8 mouse cellular contexts compared by ENCODE assay signal in the genomic region with DNA sequence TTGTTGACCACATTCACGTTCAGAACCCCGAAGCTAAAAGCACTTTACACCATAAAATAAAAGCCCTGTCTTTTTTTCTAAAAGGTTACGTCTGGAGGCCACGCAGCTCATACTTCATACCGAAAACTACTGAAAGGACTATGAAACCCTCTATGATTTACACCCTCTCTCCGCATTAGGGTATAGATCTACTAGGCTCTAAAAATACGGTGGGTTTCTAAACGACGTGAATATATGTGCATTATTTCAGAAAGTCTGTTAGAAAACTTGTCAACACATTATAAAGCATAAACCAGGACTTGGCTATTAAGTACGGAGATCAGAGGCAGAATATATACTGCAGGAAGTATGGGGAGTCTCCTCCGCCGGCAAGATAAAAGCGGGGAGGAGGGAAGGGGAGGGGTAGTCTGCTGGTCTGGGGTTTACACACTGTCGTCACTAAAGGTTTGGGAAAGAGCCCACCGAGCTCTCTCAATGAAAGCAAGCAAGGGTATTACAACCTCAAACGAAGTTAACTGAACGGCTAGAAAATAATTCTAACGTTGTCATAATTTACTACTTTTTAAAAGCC. TPM values are rescaled to one million over a fixed set of nuclear protein-coding genes. Genes with fewer than 3 reads are reported as not detected.
DNase-seq lines count a peak whose midpoint lies in the region; ATAC-seq and TF ChIP-seq lines count a peak whose summit lies in the region.

No protein-coding gene starts in this region.

- peaks cover 24% of the 10 kb centered on the region for H3K27me3 ChIP-seq in heart, postnatal 0 days (ENCODE audit: control insufficient read depth, insufficient read depth, low read length)
- no peaks in the 10 kb centered on the region for H3K27me3 ChIP-seq in forebrain, embryonic 11.5 days (ENCODE audit: control insufficient read depth, insufficient read depth, low read length)
- H3K27me3 ChIP-seq in stomach, embryonic 15.5 days (replicated peaks), result no peaks in the 10 kb centered on the region

- TF ChIP-seq EP300 in heart, postnatal 0 days (IDR thresholded peaks at IDR 0.05; ENCODE audit: low read depth), result no peak

- intact Hi-C loops in heart, postnatal 10 days (cut with DNase I), result loop anchor here (10.0 kb wide), 1 partner anchor 299 kb away; a partner anchor contains a TSS

- peak overlapping the region; percentile 98 for H3K4me2 ChIP-seq in heart, postnatal 0 days (ENCODE audit: low read depth, low read length)
- peak overlapping the region; percentile 98 for H3K4me2 ChIP-seq in forebrain, embryonic 11.5 days (ENCODE audit: low read depth, low read length, severe bottlenecking)
- H3K4me2 ChIP-seq in stomach, embryonic 15.5 days, result peak overlapping the region; percentile 98

- no peaks in the 10 kb centered on the region for H3K36me3 ChIP-seq in heart, postnatal 0 days (replicated peaks; ENCODE audit: control insufficient read depth, insufficient read depth, low read length)
- H3K36me3 ChIP-seq in forebrain, embryonic 11.5 days (ENCODE audit: control insufficient read depth, insufficient read depth, low read length), result no peaks in the 10 kb centered on the region
- H3K36me3 ChIP-seq in stomach, embryonic 15.5 days, result no peaks in the 10 kb centered on the region

- DNase-seq in heart, postnatal 0 days (ENCODE audit: low spot score), result no peak
- no peak for DNase-seq in heart, postnatal 10 days
- DNase-seq in forebrain, embryonic 11.5 days (ENCODE audit: low spot score), result peak; percentile 72
- DNase-seq in liver, result peak; percentile 50
- no peak for DNase-seq in cerebellum, postnatal 4 days (ENCODE audit: low spot score in 2 of 2)
- DNase-seq in layer of hippocampus, postnatal 25 days (ENCODE audit: extremely low spot score in 1 of 2, low spot score in 1 of 2), result no peak
- no peak for DNase-seq in T-cell, adult 2 months (ENCODE audit: low spot score)

- H3K4me3 ChIP-seq in heart, postnatal 0 days (ENCODE audit: low read depth, low read length), result peak overlapping the region; percentile 70
- peak overlapping the region; percentile 85 for H3K4me3 ChIP-seq in forebrain, embryonic 11.5 days (ENCODE audit: low read depth, low read length)
- no peak overlapping the region; the same call in 1 of the 2 replicates for H3K4me3 ChIP-seq in stomach, embryonic 15.5 days (replicated peaks)

- H3K9ac ChIP-seq in heart, postnatal 0 days (replicated peaks; ENCODE audit: low read depth, low read length), result no peak overlapping the region
- H3K9ac ChIP-seq in forebrain, embryonic 11.5 days (ENCODE audit: low read length), result no peak overlapping the region; the same call in 1 of the 2 replicates
- no peak overlapping the region for H3K9ac ChIP-seq in stomach, embryonic 15.5 days

- ATAC-seq in heart, postnatal 0 days (ENCODE audit: insufficient read depth, low read depth), result no peak
- ATAC-seq in forebrain, embryonic 11.5 days (replicated peaks; ENCODE audit: low FRiP score), result no peak
- no peak for ATAC-seq in stomach, embryonic 15.5 days (ENCODE audit: insufficient read depth, low FRiP score, low read depth)

- TF ChIP-seq CTCF in heart, postnatal 0 days (IDR thresholded peaks at IDR 0.05; ENCODE audit: low read depth), result no peak

- H3K27ac ChIP-seq in heart, postnatal 0 days (ENCODE audit: low read depth), result no peak overlapping the region
- no peak overlapping the region for H3K27ac ChIP-seq in forebrain, embryonic 11.5 days (ENCODE audit: low read depth, low read length)
- no peak overlapping the region for H3K27ac ChIP-seq in stomach, embryonic 15.5 days

- H3K4me1 ChIP-seq in heart, postnatal 0 days (ENCODE audit: control insufficient read depth, insufficient read depth), result 0 out of 2 replicates have a peak, but pooled peaks cover 4% of the 10 kb centered on the region
- peaks cover 2% of the 10 kb centered on the region; the same call in 1 of the 2 replicates for H3K4me1 ChIP-seq in forebrain, embryonic 11.5 days (replicated peaks; ENCODE audit: control insufficient read depth, insufficient read depth, low read length)
- peaks cover 4% of the 10 kb centered on the region; the same call in 1 of the 2 replicates for H3K4me1 ChIP-seq in stomach, embryonic 15.5 days

- no peaks in the 10 kb centered on the region for H3K9me3 ChIP-seq in heart, postnatal 0 days (replicated peaks; ENCODE audit: control insufficient read depth, low read length)
- no peaks in the 10 kb centered on the region for H3K9me3 ChIP-seq in forebrain, embryonic 11.5 days (ENCODE audit: control insufficient read depth, low read length)
- H3K9me3 ChIP-seq in stomach, embryonic 15.5 days, result no peaks in the 10 kb centered on the region

- 3% methylated on average over 18 of the region's 18 CpGs for WGBS in heart, postnatal 0 days
- WGBS in forebrain, embryonic 11.5 days, result under 1% methylated on average over 18 of the region's 18 CpGs
- 3% methylated on average over 18 of the region's 18 CpGs for WGBS in stomach, embryonic 15.5 days

RNA-seq across cellular contexts. Expression of a gene that starts 0.7 kb away (rescaled TPM):
- not detected in 2 replicates for total RNA-seq in heart, postnatal 0 days (2014; rRNA removed; ENCODE audit: low replicate concordance)
- polyA plus RNA-seq in heart, postnatal 0 days (2015; fragmentation: Nextera tagmentation; extraction: Ambion mirVana), result not detected in 2 replicates
- total RNA-seq in heart, postnatal 10 days (2021), result not detected
- polyA plus RNA-seq in forebrain, embryonic 11.5 days (2014; fragmentation: Nextera tagmentation; extraction: Ambion mirVana), result not detected in 2 replicates
- not detected in 2 replicates for polyA plus RNA-seq in stomach, embryonic 15.5 days (2015; fragmentation: Nextera tagmentation; extraction: Ambion mirVana)
- 1 to 10 TPM in 1 of 2 experiments, under 1 TPM in 1; 0.37 to 1.7 TPM for total RNA-seq in layer of hippocampus, postnatal 25 days (2021)

RNA-seq across cellular contexts. Expression of a gene that starts 3.8 kb away (rescaled TPM):
- 4.1 and 7.1 TPM in 2 replicates for total RNA-seq in heart, postnatal 0 days (2014; rRNA removed; ENCODE audit: low replicate concordance)
- polyA plus RNA-seq in heart, postnatal 0 days (2015; fragmentation: Nextera tagmentation; extraction: Ambion mirVana), result 7.4 and 8.2 TPM in 2 replicates
- total RNA-seq in heart, postnatal 10 days (2021), result 1 to 10 TPM; 4.4 to 7.4 TPM
- 97.0 and 101 TPM in 2 replicates for polyA plus RNA-seq in forebrain, embryonic 11.5 days (2014; fragmentation: Nextera tagmentation; extraction: Ambion mirVana)
- 24.5 and 25.1 TPM in 2 replicates for polyA plus RNA-seq in stomach, embryonic 15.5 days (2015; fragmentation: Nextera tagmentation; extraction: Ambion mirVana)
- total RNA-seq in layer of hippocampus, postnatal 25 days (2021), result 100 to 1,000 TPM; 105 to 134 TPM

Comparison
In these comparisons a context has a peak if more than half of its experiments do, and no peak if none do; other contexts are left out.
1. DNase-seq: peak in forebrain, embryonic 11.5 days (single experiment) and liver (single experiment); none in heart, postnatal 0 days (single experiment), heart, postnatal 10 days (0 of 2), cerebellum, postnatal 4 days (0 of 2), layer of hippocampus, postnatal 25 days (0 of 2) and T-cell, adult 2 months (single experiment).
2. RNA of a gene that starts 3.8 kb away (total RNA-seq): 105 to 134 TPM in layer of hippocampus, postnatal 25 days; 4.4 to 7.4 TPM in heart, postnatal 10 days and 4.1 to 7.1 TPM in heart, postnatal 0 days; every median in the first group is over 10 times any median in the second.
3. Peak in every context shown above with its lines, with median percentiles within 50 percentile points of each other: H3K4me2 ChIP-seq.